Mouse (Mus musculus) macrophage (primary cell): ENCODE measurements around the gene Eif4a3. TPM values are rescaled to one million over a fixed set of nuclear protein-coding genes. Genes with fewer than 3 reads are reported as not detected.
A peak's percentile ranks its signal among the peaks of the same experiment; 100 is the strongest.
"Not testable (repeated sequence)": the region's sequence is repeated elsewhere in the genome, so short reads cannot be mapped to it uniquely, and the experiment has no call there.

Experiments
- H3K27ac ChIP-seq: fragments of 350-480 bp; formaldehyde crosslinking; 2 replicates; pipeline ENCODE4 v1.9.0; 2021
- H3K36me3 ChIP-seq: fragments of 350-480 bp; formaldehyde crosslinking; 2 replicates; pipeline ENCODE4 v1.9.0; 2021; ENCODE audit errors: inconsistent target
- H3K4me3 ChIP-seq: fragments of 350-480 bp; formaldehyde crosslinking; 2 replicates; pipeline ENCODE4 v1.9.0; 2021; ENCODE audit errors: inconsistent target
- H3K79me2 ChIP-seq: fragments of 350-480 bp; formaldehyde crosslinking; 2 replicates; pipeline ENCODE4 v1.9.0; 2021; ENCODE audit errors: inconsistent target
- WGBS: methylation state at CpG from one replicate; pipeline ENCODE4 v1.1.7; 2026; ENCODE audit warnings: inconsistent platforms; ENCODE audit not compliant: missing documents; 5-methylcytosine and 5-hydroxymethylcytosine counted together
- polyA plus RNA-seq: library from polyadenylated mRNA; stranded (reverse); fragments of 250-400 nt; gene quantifications from 3 replicates; pipeline ENCODE4 v1.2.4, GENCODE M21; 2018; ENCODE audit warnings: inconsistent platforms

Gene Eif4a3
- polyA plus RNA-seq, 1 experiment from 2014 or later, result 79.7 TPM

DNA sequence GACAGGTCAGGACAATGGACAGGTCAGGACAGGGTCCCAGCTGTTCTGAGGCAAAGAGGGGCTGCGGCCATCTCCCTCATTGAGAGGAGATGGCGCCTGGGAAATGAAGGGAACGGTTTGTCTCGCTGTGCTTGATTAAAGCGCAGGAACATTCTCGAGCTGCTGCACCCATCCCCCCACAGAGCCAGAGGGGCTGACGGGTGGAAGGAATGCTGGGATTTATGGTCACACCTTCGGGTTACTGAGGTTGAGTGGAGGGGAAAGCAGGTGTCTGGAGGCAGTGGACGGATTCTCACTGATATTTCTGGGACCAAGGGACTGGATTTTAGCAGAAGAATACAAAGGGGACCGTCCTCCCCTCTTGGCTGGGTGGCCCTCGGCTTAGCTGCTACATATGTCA, 8.0 kb upstream of the Eif4a3 start:
- H3K27ac ChIP-seq, result no peak overlapping the region
- H3K36me3 ChIP-seq, result no peaks in the 10 kb centered on the region
- 66% methylated on average over 11 of the region's 11 CpGs for WGBS
- no peaks in the 10 kb centered on the region for H3K79me2 ChIP-seq
- no peak overlapping the region for H3K4me3 ChIP-seq

DNA sequence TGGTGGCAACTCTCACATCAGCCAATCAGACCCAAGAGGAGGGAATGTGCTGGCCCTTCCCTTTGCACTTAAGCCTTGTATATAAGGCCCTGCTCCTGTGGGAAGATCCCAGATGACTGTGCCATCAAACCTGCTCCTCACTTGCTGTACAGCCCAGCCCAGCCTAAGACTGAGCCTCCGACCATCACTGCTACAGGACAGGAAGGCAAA, 7.7 kb upstream of the Eif4a3 start, which contains the start of gene Card14:
TSS of gene Card14 (plus strand) at position 111 of the 210 bp plus-strand sequence.
- WGBS, result 77% methylated on average over 1 of the region's 1 CpGs
- H3K4me3 ChIP-seq, result no peak within 1 kb of the TSS

DNA sequence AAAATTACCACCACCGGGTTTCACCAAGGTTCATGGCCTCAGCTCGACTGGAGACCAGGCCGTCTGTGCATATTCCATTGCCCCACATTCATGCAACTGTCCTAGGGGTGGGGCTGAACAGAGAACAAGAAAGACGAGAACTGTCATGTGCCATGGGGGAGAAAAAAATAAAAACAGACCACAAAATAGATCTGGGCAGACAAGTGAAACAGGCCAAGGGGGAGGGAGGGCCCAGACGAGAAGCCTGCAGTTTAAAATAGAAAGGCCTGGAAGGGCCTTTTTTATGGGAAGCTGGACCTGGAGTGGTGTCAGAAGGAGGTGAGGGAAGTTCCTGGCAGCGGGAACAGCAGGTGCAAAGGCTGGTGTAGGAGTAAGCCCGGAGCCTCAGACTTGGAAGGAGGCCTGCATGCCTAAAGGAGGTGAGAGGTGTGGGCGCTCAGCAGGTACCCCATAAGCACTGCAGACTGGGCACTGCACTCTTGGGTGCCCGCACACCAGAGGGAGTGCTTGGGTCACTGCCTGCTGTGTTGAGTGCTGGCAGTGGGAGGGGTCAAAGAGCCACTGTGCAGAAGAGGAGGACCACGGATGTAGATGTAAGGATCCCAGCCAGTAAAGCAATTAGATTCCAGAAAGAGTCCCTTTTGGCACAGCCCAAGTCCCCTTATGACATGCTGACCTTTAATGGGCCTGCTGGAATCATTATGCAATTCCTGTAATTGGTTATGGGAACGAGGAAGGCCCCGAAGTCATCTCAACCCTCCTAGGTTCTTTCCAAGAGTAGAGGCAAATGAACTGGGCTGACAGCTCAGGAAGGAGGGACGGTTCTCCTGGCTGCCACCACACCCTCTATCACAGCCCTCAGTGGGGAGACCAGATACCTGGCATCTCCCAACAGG, 7.1 kb upstream of the Eif4a3 start:
- Histone ChIP-seq H3K79me2 (no peaks in the 10 kb centered on the region), H3K4me3 (no peak overlapping the region), H3K27ac (no peak overlapping the region), H3K36me3 (no peaks in the 10 kb centered on the region)
- WGBS, result 78% methylated on average over 13 of the region's 13 CpGs

More for the DNA sequence above, 7.7 kb upstream of the Eif4a3 start, which contains the start of gene Card14:
- Histone ChIP-seq H3K79me2 (no peaks in the 10 kb centered on the region), H3K27ac (no peak within 1 kb of the TSS), H3K36me3 (no peaks in the 10 kb centered on the region)

DNA sequence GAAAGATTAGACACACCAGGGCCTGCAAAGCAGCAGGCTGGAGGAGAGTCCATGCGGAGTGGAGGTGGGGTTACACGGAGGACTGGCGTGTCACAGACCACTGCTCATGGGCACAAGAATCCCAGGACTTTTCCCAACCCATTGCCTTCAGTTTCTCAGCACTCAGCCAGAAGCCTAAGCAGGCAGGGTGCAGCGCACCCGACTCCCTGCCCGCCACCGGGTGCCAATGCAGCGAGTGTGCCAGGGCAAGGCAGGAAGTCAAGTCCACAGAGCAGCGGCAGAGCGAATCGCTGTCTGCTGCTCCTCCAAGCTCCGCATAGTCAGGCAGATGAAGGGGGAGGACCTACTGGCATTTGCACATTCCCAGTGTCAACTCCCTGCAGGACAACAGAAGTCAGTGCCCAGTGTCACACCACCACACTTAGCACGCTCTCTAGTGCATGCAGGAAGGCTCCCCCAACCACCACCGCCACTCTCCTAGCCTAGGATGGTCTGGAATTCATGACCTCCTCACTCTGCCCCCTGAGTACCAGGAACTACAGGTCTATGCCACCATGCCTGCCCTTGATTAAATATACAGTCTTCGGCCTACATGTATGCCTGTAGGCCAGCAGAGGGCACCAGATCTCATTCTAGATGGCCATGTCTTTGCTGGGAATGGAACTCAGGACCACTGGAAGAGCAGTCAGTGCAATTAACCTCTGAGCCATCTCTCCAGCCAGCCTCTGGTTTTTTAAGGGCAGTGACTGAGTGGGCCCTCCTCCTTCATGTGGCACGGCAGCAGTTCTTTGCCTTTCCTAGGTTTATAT, 5.2 kb upstream of the Eif4a3 start:
- WGBS, result 53% methylated on average over 16 of the region's 16 CpGs
- H3K27ac ChIP-seq, result no peak overlapping the region
- H3K36me3 ChIP-seq, result no peaks in the 10 kb centered on the region

DNA sequence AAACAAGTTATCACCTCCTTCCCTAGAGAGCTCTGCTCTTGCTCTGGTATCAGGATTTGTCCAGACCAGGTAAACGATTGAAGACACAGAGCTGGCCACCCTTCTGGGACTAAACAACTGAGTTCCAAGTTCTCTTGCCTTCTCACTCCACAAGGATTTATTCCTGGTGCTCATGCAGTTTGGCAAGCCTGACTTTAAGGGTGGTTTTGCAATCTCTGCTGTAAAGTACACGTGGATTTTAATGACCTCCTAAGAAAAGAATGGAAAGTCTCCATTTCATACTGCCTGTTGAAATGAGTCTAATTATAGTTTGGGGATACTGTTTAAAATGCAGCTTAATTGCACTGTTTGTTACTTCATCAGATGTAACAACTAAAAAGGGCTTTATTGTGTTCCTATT, 1.1 kb upstream of the Eif4a3 start:
- Histone ChIP-seq H3K27ac (no peak overlapping the region), H3K4me3 (no peak overlapping the region)
- WGBS, result 7% methylated on average over 2 of the region's 2 CpGs

More for the DNA sequence above, 5.2 kb upstream of the Eif4a3 start:
- Histone ChIP-seq H3K4me3 (no peak overlapping the region), H3K79me2 (no peaks in the 10 kb centered on the region)

DNA sequence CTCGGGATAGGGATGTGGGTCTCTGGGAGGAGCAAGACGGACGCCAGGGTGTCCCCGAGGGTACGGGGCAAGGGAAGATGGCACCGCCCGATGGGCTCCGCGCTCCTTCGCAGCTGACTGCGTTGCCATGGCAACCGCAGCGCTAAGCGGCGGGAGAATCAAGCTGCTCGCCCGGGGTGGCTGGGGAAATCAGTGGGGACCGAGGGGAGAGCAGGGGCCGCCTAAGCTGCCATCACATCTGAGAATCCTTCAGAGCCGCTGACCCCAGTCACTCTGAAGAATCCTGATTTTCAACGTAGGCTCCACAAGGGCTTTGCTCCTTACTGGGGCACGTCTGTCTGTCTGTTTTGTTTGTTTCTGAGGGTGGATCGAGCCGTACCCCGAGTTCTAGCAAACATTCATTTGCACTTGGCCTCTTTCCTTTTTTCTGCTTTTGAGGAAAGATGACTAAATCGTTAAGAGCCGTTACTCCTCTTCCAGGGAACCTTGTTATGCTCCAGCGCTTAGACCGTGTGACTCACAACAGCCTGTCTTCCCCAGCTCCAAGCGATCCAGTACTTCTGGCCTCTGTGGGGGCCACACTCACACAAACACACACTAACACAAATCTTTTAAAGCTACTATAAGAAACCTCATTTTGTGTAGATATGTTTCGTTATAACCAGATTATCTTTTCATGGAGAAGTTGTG, 502 bp upstream of the Eif4a3 start:
- 2% methylated on average over 28 of the region's 31 CpGs for WGBS
- Histone ChIP-seq H3K36me3 (peaks cover 21% of the 10 kb centered on the region), H3K4me3 (peak overlapping the region; percentile 90), H3K27ac (no peak overlapping the region), H3K79me2 (peaks cover 42% of the 10 kb centered on the region)

More for the DNA sequence above, 1.1 kb upstream of the Eif4a3 start:
- Histone ChIP-seq H3K36me3 (peaks cover 15% of the 10 kb centered on the region), H3K79me2 (peaks cover 36% of the 10 kb centered on the region)

DNA sequence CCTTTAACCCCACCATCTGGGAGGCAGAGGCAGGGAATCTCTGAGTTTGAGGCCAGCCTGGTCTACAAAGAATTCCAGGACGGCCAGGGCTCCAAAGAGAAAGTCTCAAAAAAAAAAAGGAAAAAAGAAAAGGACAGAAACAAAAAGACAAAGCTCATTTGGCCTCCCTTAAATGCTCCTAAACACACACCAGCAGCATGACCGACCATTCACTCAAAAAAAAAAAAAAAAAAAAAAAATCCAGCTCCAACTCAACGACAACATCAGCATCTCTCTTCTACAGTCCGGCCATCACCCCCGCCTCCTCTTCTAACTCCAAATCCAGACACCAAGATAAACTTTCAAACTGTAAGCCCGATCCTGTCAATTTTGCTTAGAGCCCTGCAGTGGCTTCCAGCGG, 972 bp downstream of the Eif4a3 start:
- 9% methylated on average over 5 of the region's 7 CpGs for WGBS

DNA sequence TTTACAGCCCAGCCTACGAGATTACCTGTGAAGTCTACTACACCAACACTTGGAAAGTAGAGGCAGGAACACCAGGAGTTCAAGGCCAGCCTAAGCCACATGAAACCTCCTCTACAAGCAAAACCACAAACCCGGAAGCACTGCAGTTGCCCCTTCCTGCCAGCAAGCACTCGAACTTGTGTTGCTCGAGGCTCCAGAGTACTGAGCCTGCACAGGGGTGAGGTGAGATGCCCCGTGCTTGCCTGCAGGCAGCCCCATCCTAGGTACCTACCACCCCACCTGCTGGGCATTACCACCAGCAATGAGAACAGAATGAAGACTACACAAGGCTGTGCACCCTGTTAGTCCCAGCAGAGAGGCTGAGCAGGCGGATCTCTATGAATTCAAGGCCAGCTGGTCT, 1.9 kb downstream of the Eif4a3 start:
- H3K79me2 ChIP-seq, result peaks cover 46% of the 10 kb centered on the region
- 27% methylated on average over 6 of the region's 6 CpGs for WGBS
- H3K27ac ChIP-seq, result no peak overlapping the region
- peaks cover 45% of the 10 kb centered on the region for H3K36me3 ChIP-seq
- no peak overlapping the region; the same call in 1 of the 2 replicates for H3K4me3 ChIP-seq

More for the DNA sequence above, 972 bp downstream of the Eif4a3 start:
- Histone ChIP-seq H3K27ac (peak overlapping the region; percentile 42), H3K36me3 (peaks cover 36% of the 10 kb centered on the region), H3K4me3 (peak overlapping the region; percentile 90), H3K79me2 (peaks cover 46% of the 10 kb centered on the region)

DNA sequence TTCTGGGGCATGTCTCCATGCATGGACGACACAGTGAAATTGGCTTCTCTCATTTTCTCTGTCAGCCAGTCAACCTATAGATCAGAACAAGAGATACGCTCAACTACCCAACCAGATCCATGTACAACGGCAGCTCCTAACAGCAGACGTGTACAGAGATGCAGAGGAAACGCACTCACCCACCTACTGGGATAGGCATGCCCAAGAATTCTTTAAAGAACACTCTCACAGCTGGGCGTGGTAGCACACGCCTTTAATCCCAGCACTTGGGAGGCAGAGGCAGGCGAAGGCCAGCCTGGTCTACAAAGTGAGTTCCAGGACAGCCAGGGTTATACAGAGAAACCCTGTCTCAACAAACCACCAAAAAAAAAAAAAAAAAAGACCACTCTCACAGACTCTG, 7.0 kb downstream of the Eif4a3 start:
- peaks cover 29% of the 10 kb centered on the region for H3K79me2 ChIP-seq
- H3K4me3 ChIP-seq, H3K27ac ChIP-seq: not testable (repeated sequence)
- WGBS, result 98% methylated on average over 8 of the region's 8 CpGs
- peaks cover 89% of the 10 kb centered on the region for H3K36me3 ChIP-seq

DNA sequence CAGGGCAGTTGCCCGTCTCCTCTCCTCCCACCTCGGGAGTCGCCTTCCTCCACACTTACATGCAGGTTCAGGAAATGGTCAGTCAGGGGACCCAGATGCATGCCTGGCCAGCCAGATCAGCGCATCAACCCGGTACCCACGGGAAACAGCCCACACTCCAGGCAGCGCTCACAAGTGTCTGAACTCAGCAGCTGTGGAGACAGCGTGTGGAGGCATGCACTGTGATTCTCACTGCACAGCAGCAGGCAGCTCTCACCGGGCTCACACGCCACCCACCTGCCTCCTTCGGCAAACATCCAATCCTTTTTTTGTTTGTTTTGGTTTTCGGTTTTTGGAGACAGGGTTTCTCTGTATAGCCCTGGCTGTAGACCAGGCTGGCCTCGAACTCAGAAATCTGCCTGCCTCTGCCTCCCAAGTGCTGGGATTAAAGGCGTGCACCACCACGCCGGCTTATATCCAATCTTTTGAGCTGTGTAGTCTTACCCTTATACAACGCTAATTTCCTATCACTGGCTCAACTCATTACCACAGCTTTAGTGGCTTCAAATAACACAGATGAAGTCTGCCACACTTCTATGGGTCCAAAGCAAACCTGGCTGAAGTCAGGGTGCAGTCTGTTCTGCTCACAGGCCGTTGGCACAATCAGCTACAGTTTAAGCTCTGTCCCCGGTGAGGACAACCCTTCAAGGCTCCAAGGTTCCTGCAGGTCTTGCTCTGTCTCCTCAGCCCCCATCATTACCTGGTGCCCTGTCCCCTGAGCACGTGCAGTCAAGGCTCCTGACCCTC, 12.5 kb downstream of the Eif4a3 start:
- H3K27ac ChIP-seq, result no peak overlapping the region
- H3K4me3 ChIP-seq, result no peak overlapping the region
- no peaks in the 10 kb centered on the region for H3K79me2 ChIP-seq
- WGBS, result 91% methylated on average over 20 of the region's 20 CpGs
- H3K36me3 ChIP-seq, result peaks cover 79% of the 10 kb centered on the region

DNA sequence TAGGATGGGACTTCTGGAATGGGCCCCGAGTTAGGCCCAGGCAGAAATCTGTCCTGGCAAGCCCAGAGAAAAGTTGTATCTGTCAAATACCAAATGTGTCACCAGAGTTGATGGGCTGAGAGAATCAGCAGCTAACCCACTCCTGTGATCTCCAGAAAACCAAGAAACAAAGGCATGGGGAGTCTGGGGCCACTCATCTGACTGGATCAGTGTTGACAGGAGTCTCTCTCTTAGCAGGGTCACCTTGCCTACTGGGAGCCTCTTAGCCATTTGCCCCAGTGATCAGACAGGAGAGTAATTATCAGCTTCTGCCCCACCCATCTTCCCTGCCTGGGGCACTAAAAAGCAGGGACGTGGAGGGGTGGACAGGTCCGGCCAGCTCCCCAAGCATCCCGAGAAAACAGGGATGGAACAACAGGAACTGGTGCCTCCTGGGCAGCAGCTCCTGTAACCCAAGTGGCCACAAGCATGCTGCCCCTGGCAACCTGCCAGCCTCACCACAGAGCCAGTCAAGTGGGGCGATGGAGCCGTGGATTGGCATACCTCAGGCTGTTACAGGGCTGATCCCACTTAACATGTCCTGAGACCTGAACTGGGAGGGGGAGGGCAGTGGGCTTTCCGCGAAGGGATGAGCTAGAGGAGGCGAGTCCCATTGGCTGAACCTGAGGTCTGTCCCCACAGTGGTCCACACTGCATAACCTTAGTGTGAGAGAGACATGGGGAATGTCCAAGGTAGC, 13.9 kb downstream of the Eif4a3 start:
- WGBS, result 67% methylated on average over 9 of the region's 9 CpGs
- no peaks in the 10 kb centered on the region for H3K79me2 ChIP-seq
- no peak overlapping the region for H3K27ac ChIP-seq
- H3K36me3 ChIP-seq, result peaks cover 77% of the 10 kb centered on the region
- no peak overlapping the region for H3K4me3 ChIP-seq

DNA sequence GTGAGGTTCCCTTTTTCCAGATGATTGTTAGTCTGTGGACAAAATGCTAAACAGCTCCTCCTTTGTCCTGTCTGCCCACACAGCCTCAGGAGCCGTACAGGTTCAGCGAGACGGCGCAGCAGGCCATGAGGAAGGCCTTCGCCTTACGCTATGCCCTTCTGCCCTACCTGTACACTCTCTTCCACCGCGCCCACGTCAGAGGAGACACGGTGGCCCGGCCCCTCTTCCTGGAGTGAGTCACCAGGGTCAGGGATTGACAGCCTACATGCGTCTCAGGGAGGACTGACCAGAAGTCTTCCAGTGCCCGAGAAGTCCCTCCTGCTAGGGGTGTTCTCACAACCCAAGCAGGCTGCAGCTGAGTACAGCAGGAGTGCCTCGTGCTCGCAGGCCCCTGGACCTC, 18.9 kb downstream of the Eif4a3 start:
- peaks cover 84% of the 10 kb centered on the region for H3K36me3 ChIP-seq
- WGBS, result 94% methylated on average over 15 of the region's 15 CpGs
- H3K4me3 ChIP-seq, result no peak overlapping the region
- H3K27ac ChIP-seq, result no peak overlapping the region
- H3K79me2 ChIP-seq, result no peaks in the 10 kb centered on the region

DNA sequence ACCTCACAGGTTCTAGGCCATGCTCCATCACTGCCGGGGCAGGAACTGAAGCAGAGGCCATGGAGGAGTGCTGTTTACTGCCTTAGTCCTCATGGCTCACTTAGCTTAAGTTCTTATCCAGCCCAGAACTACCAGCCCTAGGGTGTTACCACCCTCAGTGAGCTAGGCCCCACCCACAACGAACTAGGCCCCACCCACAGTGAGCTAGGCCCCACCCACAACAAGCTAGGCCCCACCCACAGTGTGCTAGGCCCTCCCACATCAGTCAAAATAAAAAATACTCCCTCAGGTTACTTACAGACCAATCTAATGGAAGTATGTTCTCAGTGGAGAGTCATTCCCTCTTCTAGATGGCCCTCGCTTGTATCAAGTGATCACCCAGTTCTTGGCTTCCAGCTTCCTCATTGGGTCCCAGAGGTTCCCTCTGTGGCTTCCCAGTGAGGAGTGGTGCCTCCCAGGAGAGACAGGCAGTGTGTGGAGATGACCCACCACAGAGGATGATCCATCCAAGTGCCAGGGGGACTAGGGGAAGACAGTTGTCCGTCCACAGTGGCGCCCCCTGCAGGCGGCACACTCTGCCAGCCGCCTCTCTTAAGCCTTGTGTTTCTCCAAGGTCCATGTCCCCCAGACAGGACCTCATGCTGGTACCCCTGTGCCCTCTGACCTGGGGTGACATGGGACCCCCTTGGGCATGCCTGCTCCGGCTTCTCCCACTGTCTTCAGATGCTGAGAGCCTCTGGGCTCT, 26.5 kb downstream of the Eif4a3 start:
- Histone ChIP-seq H3K4me3 (no peak overlapping the region), H3K79me2 (no peaks in the 10 kb centered on the region), H3K36me3 (peaks cover 55% of the 10 kb centered on the region), H3K27ac (no peak overlapping the region)
- 95% methylated on average over 8 of the region's 8 CpGs for WGBS
